Mouse (Mus musculus) forebrain, embryonic 14.5 days (tissue): ENCODE measurements around the gene BC049715. TPM values are rescaled to one million over a fixed set of nuclear protein-coding genes. Genes with fewer than 3 reads are reported as not detected.
"Not testable (repeated sequence)": the region's sequence is repeated elsewhere in the genome, so short reads cannot be mapped to it uniquely, and the experiment has no call there.

Experiments used
- ATAC-seq: fragments of 200-750 bp; cut with Nextera tagmentation; 2 replicates; pipeline ENCODE4 v1.8.0; 2017; ENCODE audit warnings: mild to moderate bottlenecking, moderate library complexity
- DNase-seq: peaks from one replicate; pipeline ENCODE4 v3.0.0-alpha.2; 2015; ENCODE audit warnings: low spot score
- H3K27ac ChIP-seq: fragments of 300-500 bp; sonication (generic); 2 replicates; pipeline ENCODE4 v1.5.1; 2014; ENCODE audit warnings: low read depth, mild to moderate bottlenecking, control low read depth, low read length, moderate library complexity
- H3K27me3 ChIP-seq: fragments of 300-500 bp; sonication (generic); replicated peaks from 2 replicates; pipeline ENCODE4 v1.6.1; 2014; ENCODE audit warnings: low read length, control low read depth, mixed read lengths; ENCODE audit not compliant: control insufficient read depth, insufficient read depth
- H3K36me3 ChIP-seq: fragments of 300-500 bp; sonication (generic); 2 replicates; pipeline ENCODE4 v1.6.1; 2014; ENCODE audit warnings: low read length, control low read depth; ENCODE audit not compliant: control insufficient read depth, insufficient read depth
- H3K4me1 ChIP-seq: fragments of 300-500 bp; sonication (generic); 2 replicates; pipeline ENCODE4 v1.6.1; 2014; ENCODE audit warnings: antibody characterized with exemption, low read length, control low read depth; ENCODE audit not compliant: control insufficient read depth, insufficient read depth
- H3K4me2 ChIP-seq: fragments of 300-500 bp; sonication (generic); 2 replicates; pipeline ENCODE4 v1.6.1; 2014; ENCODE audit warnings: mild to moderate bottlenecking, control low read depth, low read length
- H3K4me3 ChIP-seq: fragments of 300-500 bp; sonication (generic); 2 replicates; pipeline ENCODE4 v1.5.1; 2014; ENCODE audit warnings: low read depth, low read length, control low read depth
- H3K9ac ChIP-seq: fragments of 300-500 bp; sonication (generic); 2 replicates; pipeline ENCODE4 v1.6.1; 2014; ENCODE audit warnings: mild to moderate bottlenecking, low read length, control low read depth, moderate library complexity
- H3K9me3 ChIP-seq: fragments of 300-500 bp; sonication (generic); replicated peaks from 2 replicates; pipeline ENCODE4 v1.6.1; 2016; ENCODE audit warnings: low read length, control low read depth, mixed read lengths; ENCODE audit not compliant: control insufficient read depth
- whole genome bisulfite sequencing: fragments of 180-500 bp; shearing (Covaris S2); extraction: QIAGEN DNeasy Blood & Tissue Kit; methylation state at CpG from one replicate; pipeline ENCODE4 v1.1.7; 2014; 5-methylcytosine and 5-hydroxymethylcytosine counted together
- polyA plus RNA-seq: library from polyadenylated mRNA; unstranded; fragments of >200 nt; fragmentation: Nextera tagmentation; extraction: Ambion mirVana; gene quantifications from 2 replicates; pipeline ENCODE4 v1.2.1, GENCODE M21; 2014

Gene BC049715
- polyA plus RNA-seq, 1 experiment from 2014 or later: 0.86 TPM

DNA sequence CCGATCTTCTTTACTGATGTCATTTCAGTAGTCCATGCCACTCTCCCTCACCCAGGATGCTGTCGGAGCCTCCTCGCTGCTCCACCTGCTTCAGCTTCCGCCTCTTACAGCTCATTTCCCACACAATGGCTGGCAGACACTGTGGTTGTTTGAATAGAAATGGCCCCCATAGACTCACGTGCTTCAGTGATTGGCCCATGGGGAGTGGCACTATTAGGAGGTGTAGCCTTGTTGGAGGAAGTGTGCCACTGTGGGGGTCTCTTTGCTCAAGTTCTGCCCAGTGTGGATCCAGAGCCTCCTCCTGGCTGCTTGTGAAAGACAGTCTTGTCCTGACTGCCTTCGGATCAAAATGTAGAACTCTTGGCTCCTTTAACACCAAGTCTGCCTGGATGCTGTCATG is 31.6 kb upstream of the BC049715 start:
- ATAC-seq (no peak), DNase-seq (no peak)
- Histone ChIP-seq H3K27me3 (no peaks in the 10 kb centered on the region), H3K4me1 (peaks cover 3% of the 10 kb centered on the region; the same call in 1 of the 2 replicates), H3K4me3 (no peak overlapping the region), H3K9me3 (no peaks in the 10 kb centered on the region), H3K36me3 (no peaks in the 10 kb centered on the region), H3K27ac (no peak overlapping the region), H3K4me2 (no peak overlapping the region), H3K9ac (no peak overlapping the region)
- WGBS: 49% methylated on average over 6 of the region's 6 CpGs

DNA sequence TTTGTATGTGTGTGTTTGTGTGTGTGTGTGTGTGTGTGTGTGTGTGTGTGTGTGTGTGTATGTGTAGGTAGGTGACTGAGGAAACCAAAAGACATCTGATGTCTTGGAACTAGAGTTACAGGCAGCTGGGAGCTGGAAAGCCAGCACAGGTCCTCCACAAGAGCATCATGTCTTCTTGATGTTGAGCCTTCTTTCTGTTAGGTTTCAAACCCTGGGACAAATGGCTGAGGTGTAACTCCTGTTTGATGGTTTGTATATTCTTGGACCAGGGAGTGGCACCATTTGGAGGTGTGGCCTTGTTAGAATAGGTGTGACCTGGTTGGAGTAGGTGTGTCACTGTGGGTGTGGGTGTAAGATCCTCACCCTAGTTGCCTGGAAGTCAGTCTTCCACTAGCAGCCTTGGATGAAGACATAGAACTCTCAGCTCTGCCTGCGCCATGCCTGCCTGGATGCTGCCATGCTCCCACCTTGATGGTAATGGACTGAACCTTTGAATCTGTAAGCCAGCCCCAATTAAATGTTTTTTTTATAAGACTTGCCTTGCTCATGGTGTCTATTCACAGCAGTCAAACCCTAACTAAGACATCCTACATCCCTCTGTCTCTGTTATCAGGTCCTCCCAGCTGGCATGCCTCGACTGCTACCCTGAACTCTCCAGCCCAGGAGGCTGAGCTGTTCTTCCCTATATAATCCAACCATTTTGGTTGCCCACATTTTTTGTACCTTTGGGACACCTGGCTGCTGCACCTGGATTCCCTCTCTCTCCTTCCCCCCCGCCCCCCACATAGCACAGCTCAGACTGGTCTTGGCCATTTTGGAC is 29.3 kb upstream of the BC049715 start:
- WGBS: 88% methylated on average over 3 of the region's 3 CpGs
- H3K4me3 ChIP-seq, H3K27ac ChIP-seq, H3K36me3 ChIP-seq, H3K9ac ChIP-seq, H3K9me3 ChIP-seq, DNase-seq, H3K27me3 ChIP-seq, H3K4me1 ChIP-seq, ATAC-seq, H3K4me2 ChIP-seq: not testable (repeated sequence)

DNA sequence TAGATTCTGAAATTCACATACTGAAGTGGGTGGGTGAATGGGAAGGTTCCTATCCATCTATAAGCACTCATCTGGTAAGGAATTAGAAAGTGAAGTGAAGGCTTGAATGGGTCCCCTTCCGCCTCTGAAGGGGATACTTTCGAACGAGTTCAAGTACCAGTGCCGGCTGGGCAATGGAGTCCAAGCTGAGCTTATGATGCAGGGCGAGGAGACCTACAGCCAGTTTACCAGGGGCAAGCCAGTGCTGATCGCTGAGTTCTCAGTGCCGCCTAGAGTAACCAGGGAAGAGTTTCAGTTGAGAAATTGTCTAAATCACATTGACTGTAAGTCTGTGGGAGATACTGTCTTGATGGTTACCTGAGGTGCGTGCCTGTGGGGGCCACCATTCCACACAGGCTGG is 26.7 kb upstream of the BC049715 start:
- WGBS: 90% methylated on average over 8 of the region's 8 CpGs
- DNase-seq: no peak
- no peak for ATAC-seq

DNA sequence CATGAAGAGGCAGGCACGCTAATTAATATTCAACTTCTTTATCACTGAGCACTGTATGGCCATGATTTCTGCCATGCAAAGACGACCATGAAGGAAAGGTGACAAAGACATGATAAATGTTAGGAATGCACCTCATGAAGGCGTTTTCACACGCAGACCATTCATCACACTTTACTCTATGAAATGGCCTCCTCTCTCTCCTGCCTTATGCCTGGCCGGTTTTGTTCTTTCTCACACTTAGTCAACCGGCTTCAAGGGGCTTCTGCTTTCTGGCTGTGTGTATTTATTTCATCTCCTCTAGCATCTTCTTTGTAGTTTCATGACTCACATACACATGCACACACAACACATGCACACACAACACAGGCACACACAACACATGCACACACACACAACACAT is 26.2 kb upstream of the BC049715 start:
- no peaks in the 10 kb centered on the region for H3K36me3 ChIP-seq
- ATAC-seq (no peak), DNase-seq (no peak)
- 90% methylated on average over 6 of the region's 6 CpGs for WGBS
- no peak overlapping the region for H3K4me2 ChIP-seq
- no peak overlapping the region for H3K4me3 ChIP-seq
- H3K9me3 ChIP-seq: no peaks in the 10 kb centered on the region
- no peaks in the 10 kb centered on the region for H3K27me3 ChIP-seq
- H3K9ac ChIP-seq: no peak overlapping the region
- H3K4me1 ChIP-seq: peaks cover 6% of the 10 kb centered on the region
- H3K27ac ChIP-seq: no peak overlapping the region

More for the DNA sequence above, 26.7 kb upstream of the BC049715 start:
- Histone ChIP-seq H3K9me3 (no peaks in the 10 kb centered on the region), H3K9ac (no peak overlapping the region), H3K4me1 (peaks cover 6% of the 10 kb centered on the region), H3K27me3 (no peaks in the 10 kb centered on the region), H3K36me3 (no peaks in the 10 kb centered on the region), H3K4me3 (no peak overlapping the region), H3K27ac (no peak overlapping the region), H3K4me2 (no peak overlapping the region)

DNA sequence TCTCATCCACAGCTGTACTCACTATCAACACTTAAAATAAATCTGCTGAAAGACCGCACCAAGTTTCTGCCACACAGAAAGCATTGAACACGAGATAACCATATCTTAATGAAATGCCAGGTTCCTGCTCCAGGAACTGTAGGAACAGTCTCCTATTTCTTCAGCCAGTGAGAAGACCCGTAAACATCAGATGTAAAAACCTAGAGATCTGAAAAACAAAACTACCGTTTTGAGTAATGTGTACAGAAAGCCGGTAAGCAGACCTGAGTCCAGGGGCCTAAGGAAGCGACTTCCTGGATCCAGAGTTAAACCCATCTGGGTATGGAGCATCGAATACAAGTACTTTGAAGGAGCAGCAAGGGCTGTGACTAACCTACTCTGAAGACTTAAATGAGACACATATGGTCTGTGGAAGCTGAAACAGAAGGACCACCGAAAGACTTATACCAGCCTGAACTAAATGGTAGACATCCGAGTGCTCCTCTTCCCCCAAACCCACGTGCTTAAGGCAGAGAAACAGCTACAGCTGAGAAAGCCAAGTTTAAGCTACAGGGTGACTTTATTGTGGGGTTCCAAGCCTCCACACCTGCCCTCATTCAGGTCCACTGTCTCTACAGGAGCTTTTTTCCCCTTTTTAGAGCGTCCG is 24.2 kb upstream of the BC049715 start:
- DNase-seq (no peak), ATAC-seq (no peak; the same call in 1 of the 2 replicates)
- peak overlapping the region; percentile 90 for H3K9ac ChIP-seq
- H3K4me1 ChIP-seq: peaks cover 6% of the 10 kb centered on the region
- H3K4me2 ChIP-seq: peak overlapping the region; percentile 56
- peak overlapping the region; percentile 98 for H3K27ac ChIP-seq
- H3K27me3 ChIP-seq: no peaks in the 10 kb centered on the region
- no peaks in the 10 kb centered on the region for H3K36me3 ChIP-seq
- WGBS: 21% methylated on average over 12 of the region's 12 CpGs
- no peaks in the 10 kb centered on the region for H3K9me3 ChIP-seq
- peak overlapping the region; percentile 71 for H3K4me3 ChIP-seq

DNA sequence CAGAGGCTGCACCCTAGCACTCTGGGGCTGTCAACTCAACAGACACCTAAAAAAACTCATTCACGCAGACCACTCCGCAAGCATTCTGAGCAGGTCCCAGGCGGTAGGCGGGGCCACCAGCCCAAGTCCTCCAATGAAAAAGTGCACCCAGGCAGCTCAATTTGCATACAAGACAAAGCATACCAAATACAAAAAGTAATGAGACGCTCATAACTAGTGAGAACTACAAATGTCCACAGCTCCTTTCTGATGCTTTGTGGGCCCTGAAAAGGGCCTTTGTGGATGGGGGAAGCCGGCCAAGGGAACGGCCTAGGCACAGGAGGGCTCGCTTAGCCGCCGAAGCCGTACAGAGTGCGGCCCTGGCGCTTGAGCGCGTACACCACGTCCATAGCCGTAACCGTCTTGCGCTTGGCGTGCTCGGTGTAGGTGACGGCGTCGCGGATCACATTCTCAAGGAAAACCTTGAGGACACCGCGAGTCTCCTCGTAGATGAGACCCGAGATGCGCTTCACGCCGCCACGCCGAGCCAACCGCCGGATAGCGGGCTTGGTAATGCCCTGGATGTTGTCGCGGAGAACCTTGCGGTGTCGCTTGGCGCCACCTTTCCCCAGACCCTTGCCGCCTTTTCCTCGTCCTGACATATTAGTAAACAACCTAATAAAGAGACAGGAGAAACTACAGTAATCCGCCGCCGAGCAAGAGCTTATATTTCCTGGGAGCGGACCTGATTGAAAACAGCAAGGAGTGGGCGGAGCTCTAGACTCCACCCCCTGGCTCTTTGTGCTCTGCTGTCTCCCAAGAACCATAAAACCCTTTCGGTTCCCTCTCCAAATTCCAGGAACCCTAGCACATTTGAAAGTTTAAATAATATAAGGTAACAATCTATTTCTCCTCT is 23.4 kb upstream of the BC049715 start, which contains the start of gene Hist4h4:
Gene Hist4h4, minus strand, starts transcription at position 677 of the 895 bp plus-strand sequence.
- DNase-seq (peak; percentile 96), ATAC-seq (peak; percentile 81)
- under 1% methylated on average over 50 of the region's 50 CpGs for WGBS
- Histone ChIP-seq H3K27me3 (no peaks in the 10 kb centered on the region), H3K4me3 (peak within 1 kb of the TSS; percentile 71), H3K9ac (peak within 1 kb of the TSS; percentile 90), H3K36me3 (no peaks in the 10 kb centered on the region), H3K27ac (peak within 1 kb of the TSS; percentile 98), H3K9me3 (no peaks in the 10 kb centered on the region), H3K4me1 (peaks cover 8% of the 10 kb centered on the region), H3K4me2 (peak within 1 kb of the TSS; percentile 56)

DNA sequence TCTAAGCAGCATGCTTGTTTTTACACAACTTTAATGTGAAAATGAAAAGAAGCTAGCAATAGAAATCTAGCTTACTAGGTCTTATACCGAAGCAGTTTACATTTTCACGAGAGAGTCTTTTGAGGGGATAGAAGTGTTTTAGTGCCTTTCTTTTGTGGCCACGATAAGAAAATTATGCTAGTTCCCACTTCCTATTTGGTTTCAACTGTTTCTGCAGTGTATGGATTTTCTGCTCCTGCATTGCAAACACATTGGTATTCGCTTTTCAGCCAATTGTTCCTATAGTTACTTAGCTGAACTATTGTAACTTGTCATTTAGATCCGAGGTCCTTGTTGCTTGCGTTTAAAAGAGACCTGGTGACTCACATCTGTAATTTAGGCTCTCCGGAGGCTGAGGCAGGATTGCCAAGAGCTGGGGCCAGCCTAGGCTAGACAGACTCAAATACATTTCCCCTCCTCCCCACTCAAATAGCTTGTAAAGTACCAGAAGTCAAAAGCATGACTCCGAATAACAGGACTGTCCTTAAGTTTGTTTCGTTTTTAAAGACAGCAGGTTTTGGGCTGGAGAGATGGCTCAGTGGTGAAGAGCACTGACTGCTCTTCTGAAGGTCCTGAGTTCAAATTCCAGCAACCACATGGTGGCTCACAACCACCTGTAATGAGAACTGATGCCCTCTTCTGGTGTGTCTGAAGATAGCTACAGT is 22.6 kb upstream of the BC049715 start:
- H3K9me3 ChIP-seq: no peaks in the 10 kb centered on the region
- peak overlapping the region; percentile 98 for H3K27ac ChIP-seq
- H3K9ac ChIP-seq: peak overlapping the region; percentile 90
- peak; percentile 22 for DNase-seq
- H3K4me2 ChIP-seq: peak overlapping the region; percentile 56
- WGBS: 29% methylated on average over 9 of the region's 9 CpGs
- peak overlapping the region; percentile 71 for H3K4me3 ChIP-seq
- H3K27me3 ChIP-seq: no peaks in the 10 kb centered on the region
- no peak for ATAC-seq
- no peaks in the 10 kb centered on the region for H3K36me3 ChIP-seq
- peaks cover 14% of the 10 kb centered on the region for H3K4me1 ChIP-seq

DNA sequence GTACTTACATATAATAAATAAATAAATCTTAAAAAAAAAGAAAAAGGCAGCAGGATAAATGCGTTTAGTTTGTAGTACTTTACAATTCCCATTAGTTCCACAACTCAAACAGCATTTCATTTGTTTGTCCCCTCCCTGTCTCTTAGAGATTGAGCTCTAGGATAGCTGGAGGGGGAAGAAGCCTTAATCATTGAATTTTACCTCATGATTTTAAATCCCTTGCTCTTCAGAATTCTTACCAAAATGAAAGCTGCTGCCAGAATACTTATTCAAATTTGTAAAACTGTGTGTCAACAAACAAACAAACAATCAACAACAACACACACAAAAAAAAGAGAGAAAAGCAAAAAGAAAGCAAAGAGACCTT is 22.0 kb upstream of the BC049715 start:
- ATAC-seq (no peak), DNase-seq (no peak)
- no peaks in the 10 kb centered on the region for H3K9me3 ChIP-seq
- H3K36me3 ChIP-seq: no peaks in the 10 kb centered on the region
- H3K27ac ChIP-seq: no peak overlapping the region
- no peaks in the 10 kb centered on the region for H3K27me3 ChIP-seq
- H3K4me1 ChIP-seq: peaks cover 14% of the 10 kb centered on the region
- H3K9ac ChIP-seq: no peak overlapping the region
- no peak overlapping the region for H3K4me3 ChIP-seq
- no peak overlapping the region for H3K4me2 ChIP-seq
- 92% methylated on average over 1 of the region's 1 CpGs for WGBS
